Mouse (Mus musculus) C2C12 (cell line): ENCODE measurements around the gene Stag2. TPM values are rescaled to one million over a fixed set of nuclear protein-coding genes. Genes with fewer than 3 reads are reported as not detected.
A peak's percentile ranks its signal among the peaks of the same experiment; 100 is the strongest.

Experiments
- H3K27me3 ChIP-seq: one replicate; pipeline ENCODE4 v1.6.1; 2011; ENCODE audit not compliant: control insufficient read depth, insufficient read depth, insufficient read length
- H3K36me3 ChIP-seq: one replicate; pipeline ENCODE4 v1.6.1; 2011; ENCODE audit not compliant: control insufficient read depth, insufficient read depth
- H3K4me3 ChIP-seq: one replicate; pipeline ENCODE4 v1.5.1; 2011; ENCODE audit warnings: mild to moderate bottlenecking, control low read depth; ENCODE audit not compliant: poor library complexity, insufficient read depth, severe bottlenecking
- H3K79me2 ChIP-seq: one replicate; pipeline ENCODE4 v1.6.1; 2011; ENCODE audit not compliant: control insufficient read depth, insufficient read depth
- H3K79me3 ChIP-seq: one replicate; pipeline ENCODE4 v1.6.1; 2011; ENCODE audit warnings: low read depth, control low read depth
- H3ac ChIP-seq: one replicate; pipeline ENCODE3; 2011; ENCODE audit warnings: low read depth; ENCODE audit not compliant: control insufficient read depth, insufficient read length
- CEBPB ChIP-seq: IDR thresholded peaks from one replicate; pipeline ENCODE4 v1.6.1; 2011; ENCODE audit warnings: low read depth, mild to moderate bottlenecking, control low read depth, moderate library complexity
- CTCF ChIP-seq: IDR thresholded peaks from one replicate; pipeline ENCODE4 v1.5.1; 2011; ENCODE audit not compliant: control insufficient read depth, insufficient read depth, insufficient read length
- FOSL1 ChIP-seq: IDR thresholded peaks from one replicate; pipeline ENCODE4 v1.8.0; 2011; ENCODE audit warnings: mild to moderate bottlenecking, low read length; ENCODE audit not compliant: poor library complexity, insufficient read depth, severe bottlenecking
- MAX ChIP-seq: IDR thresholded peaks from one replicate; pipeline ENCODE4 v1.6.1; 2011; ENCODE audit warnings: mild to moderate bottlenecking, control low read depth
- MYOD1 ChIP-seq: IDR thresholded peaks from one replicate; pipeline ENCODE4 v1.6.1; 2011; ENCODE audit warnings: low read depth; ENCODE audit not compliant: control insufficient read depth, insufficient read length
- MYOG ChIP-seq: IDR thresholded peaks from one replicate; pipeline ENCODE4 v1.6.1; 2011; ENCODE audit not compliant: control insufficient read depth, insufficient read length; ENCODE audit errors: extremely low read depth
- USF1 ChIP-seq: IDR thresholded peaks from one replicate; pipeline ENCODE4 v1.6.1; 2011; ENCODE audit warnings: low read depth, mild to moderate bottlenecking, control low read depth, moderate library complexity
- long read RNA-seq, 2 experiments: library from polyadenylated mRNA; unstranded; transcript quantifications; one replicate each; pipeline ENCODE4 v2.0.0; 2019 to 2020
- polyA plus RNA-seq: library from polyadenylated mRNA; unstranded; fragments of >200 nt; fragmentation: generic; extraction: Trizol; gene quantifications from one replicate; pipeline ENCODE4 v1.2.1, GENCODE M21; 2012; ENCODE audit warnings: missing spikeins

The Stag2 gene
- 8.4 TPM for polyA plus RNA-seq
- long read RNA-seq, experiment 1, full-length matches to known transcripts, result 1 of 5 reads
- long read RNA-seq, experiment 1, partial matches to known transcripts, result 3 of 5 reads
- long read RNA-seq, experiment 1, other reads (novel, unspliced or antisense), result 1 of 5 reads
- long read RNA-seq, experiment 2, full-length matches to known transcripts, result 26 of 61 reads
- long read RNA-seq, experiment 2, partial matches to known transcripts, result 28 of 61 reads
- long read RNA-seq, experiment 2, other reads (novel, unspliced or antisense), result 7 of 61 reads

GRCm38 (mm10) chrX:42148788-42149556 is at the start of gene Stag2:
Stag2 (plus strand) TSS chrX:42149317.
- Histone ChIP-seq H3K79me2 (peaks cover 33% of the 10 kb centered on the region), H3K4me3 (peak within 1 kb of the TSS; percentile 43), H3K36me3 (no peaks in the 10 kb centered on the region), H3K79me3 (peaks cover 28% of the 10 kb centered on the region), H3ac (peak within 1 kb of the TSS; percentile 90), H3K27me3 (no peaks in the 10 kb centered on the region)
- TF ChIP-seq MYOD1 (no peak), MYOG (no peak), CEBPB (no peak), CTCF (peak; percentile 99), USF1 (no peak), MAX (no peak)

- Histone ChIP-seq H3K79me3 (no peaks in the 10 kb centered on the region), H3ac (no peak overlapping the region), H3K4me3 (no peak overlapping the region), H3K27me3 (no peaks in the 10 kb centered on the region), H3K36me3 (peaks cover 47% of the 10 kb centered on the region), H3K79me2 (no peaks in the 10 kb centered on the region)
- TF ChIP-seq FOSL1 (no peak), CTCF (no peak), MAX (no peak), USF1 (no peak), CEBPB (no peak), MYOG (no peak), MYOD1 (no peak)
These were observed 42.0 kb upstream of the Stag2 start for GRCm38 (mm10) chrX:42107137-42107536.

- Histone ChIP-seq H3K79me3 (no peaks in the 10 kb centered on the region), H3ac (no peak overlapping the region), H3K4me3 (no peak overlapping the region), H3K36me3 (peaks cover 29% of the 10 kb centered on the region), H3K79me2 (no peaks in the 10 kb centered on the region), H3K27me3 (no peaks in the 10 kb centered on the region)
- TF ChIP-seq MAX, result no peak
These were observed 38.5 kb upstream of the Stag2 start for GRCm38 (mm10) chrX:42110585-42110984.

GRCm38 (mm10) chrX:42119442-42120048 is 29.6 kb upstream of the Stag2 start:
- no peak overlapping the region for H3ac ChIP-seq
- H3K79me3 ChIP-seq, result no peaks in the 10 kb centered on the region
- TF ChIP-seq MYOD1 (no peak), FOSL1 (no peak), MAX (no peak), USF1 (no peak), CTCF (no peak), MYOG (no peak), CEBPB (no peak)
- H3K79me2 ChIP-seq, result no peaks in the 10 kb centered on the region
- no peaks in the 10 kb centered on the region for H3K36me3 ChIP-seq
- H3K27me3 ChIP-seq, result no peaks in the 10 kb centered on the region
- no peak overlapping the region for H3K4me3 ChIP-seq

- Histone ChIP-seq H3K27me3 (no peaks in the 10 kb centered on the region), H3ac (no peak overlapping the region), H3K36me3 (no peaks in the 10 kb centered on the region), H3K79me2 (no peaks in the 10 kb centered on the region), H3K79me3 (no peaks in the 10 kb centered on the region), H3K4me3 (no peak overlapping the region)
- TF ChIP-seq MYOD1, result no peak
These were observed 24.0 kb upstream of the Stag2 start for GRCm38 (mm10) chrX:42124963-42125697.
